Mouse (Mus musculus) spleen, postnatal 14 days (tissue): ENCODE results near the gene Stard13.

Source experiments
- DNase-seq, 2 experiments: peaks; one replicate each; pipeline ENCODE4 v3.0.0; 2021 to 2022; ENCODE audit warnings: low spot score in 2 of 2

The Stard13 gene

DNA sequence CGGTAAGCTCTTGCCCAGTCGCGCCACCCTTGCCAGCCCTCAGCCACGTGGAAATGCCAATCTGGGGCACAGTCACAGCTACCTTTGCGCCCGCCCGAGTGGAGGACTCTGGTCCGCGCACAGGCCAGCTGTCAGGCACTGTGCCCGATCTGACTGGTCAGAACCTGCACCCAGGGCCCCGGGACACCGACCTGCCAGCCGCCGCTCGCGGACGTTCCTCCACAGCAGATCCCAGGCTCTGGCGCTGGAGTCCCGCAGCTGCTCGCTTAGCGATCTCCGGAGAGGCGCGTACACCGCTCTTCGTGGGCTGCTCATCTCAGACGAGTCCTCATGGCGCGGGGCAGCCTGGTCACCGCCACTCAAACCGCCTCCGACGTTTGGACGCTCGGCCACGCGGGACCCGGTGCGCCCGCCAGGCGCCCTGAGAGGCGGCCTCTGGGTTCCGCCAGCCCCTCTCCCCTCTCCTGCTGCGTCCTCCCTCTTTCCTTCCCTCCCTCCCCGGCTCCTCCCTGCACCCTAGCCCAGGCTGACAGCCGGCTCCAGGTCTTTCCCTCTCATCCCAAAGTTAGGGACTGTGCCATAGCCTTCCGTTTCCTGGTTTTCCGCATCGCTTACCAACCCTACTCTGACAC is at the start of gene Stard13:
TSS of gene Stard13 (minus strand) at position 437 of the 632 bp plus-strand sequence.
- DNase-seq: no peak

DNA sequence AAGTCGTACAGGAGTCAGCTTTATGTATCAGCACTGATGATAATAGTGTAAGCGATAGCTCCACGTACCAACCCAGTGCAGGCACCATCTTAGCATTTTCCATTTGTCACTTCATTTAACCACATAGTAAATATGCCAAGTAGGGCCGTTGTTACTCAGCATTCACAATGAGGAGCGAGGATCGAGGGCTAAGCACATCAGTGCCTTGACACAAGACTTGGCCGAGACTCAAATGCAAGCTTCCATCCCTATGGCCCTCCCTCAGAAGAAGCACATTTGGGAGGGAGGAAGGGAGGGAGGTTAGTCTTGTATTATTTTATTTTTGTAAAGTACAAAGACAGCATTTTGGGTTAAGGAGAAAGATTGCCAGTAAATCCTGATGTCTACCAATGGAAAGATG is 45.9 kb upstream of the Stard13 start:
- no peak for DNase-seq

DNA sequence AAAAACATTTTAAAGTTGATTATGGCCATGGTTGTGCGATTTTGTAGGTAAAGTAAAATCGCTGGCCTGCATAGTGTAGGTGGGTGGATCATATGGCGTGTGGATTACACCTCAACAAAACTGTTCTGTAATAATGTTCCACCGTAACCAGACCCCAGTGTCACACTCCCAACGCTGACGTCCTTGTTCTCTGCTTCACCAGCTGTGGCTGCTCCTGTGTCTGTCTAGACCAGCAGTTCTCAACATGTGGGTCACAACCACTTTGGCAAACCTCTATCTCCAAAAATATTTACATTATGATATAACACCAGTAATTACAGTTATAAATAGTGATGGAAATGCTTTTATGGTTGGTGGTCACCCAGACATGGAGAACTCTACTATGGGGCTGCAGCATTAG is 44.3 kb upstream of the Stard13 start:
- no peak for DNase-seq

DNA sequence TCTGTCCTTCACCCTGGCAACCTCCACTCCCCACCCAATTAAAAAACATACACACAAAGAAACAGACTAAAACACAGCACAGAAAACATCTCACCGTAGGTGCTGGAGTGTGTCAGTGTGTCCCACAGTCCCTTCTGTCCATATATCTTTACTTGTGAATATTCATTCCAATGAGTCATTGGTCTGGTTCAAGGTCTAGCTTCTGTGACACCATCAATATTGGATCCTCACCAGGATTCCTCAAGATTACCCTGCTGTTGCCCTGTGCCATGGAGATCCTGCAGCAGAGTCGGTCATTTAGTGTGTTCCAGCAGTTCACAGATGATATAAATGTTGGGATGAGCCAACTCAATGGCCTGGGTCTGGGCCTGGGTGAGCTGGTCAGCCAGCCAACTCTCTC is 42.4 kb upstream of the Stard13 start:
- DNase-seq: no peak

DNA sequence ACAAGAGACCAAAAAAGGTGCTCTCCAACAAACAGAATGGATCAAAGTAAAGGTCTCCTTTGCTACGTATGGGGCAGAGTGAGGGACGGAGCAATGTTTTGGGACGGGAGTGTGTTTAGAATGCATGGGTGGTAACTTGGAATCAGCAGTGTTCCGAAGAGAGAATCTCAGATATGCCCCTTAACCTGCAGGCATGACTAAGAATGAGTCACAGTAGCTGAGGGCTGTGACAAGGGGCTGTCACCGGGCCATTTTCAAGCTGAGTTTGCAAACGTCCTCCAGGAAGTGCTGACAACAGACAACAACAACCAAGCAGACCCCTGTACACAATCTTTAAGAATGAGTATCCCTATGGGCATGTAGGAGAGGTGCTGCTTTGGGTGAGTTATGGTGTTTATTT is 40.6 kb upstream of the Stard13 start:
- no peak for DNase-seq

DNA sequence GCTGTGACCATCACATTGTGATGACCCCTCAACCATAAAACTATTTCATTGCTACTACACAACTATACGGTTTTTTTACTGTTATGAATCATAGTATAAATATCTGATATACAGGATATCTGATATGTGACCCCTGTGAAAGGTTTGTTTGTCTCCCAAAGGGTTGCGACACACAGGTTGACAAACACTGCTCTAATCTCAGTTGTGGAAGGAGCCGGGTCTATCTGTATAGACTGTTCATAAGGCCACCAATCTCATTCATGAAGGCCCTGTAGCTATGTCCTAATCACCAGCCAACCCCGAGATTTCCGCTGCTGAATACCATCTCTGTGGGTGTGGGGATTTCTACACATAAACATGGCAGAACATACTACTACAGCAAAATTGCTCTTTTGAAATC is 37.2 kb upstream of the Stard13 start:
- DNase-seq: no peak

DNA sequence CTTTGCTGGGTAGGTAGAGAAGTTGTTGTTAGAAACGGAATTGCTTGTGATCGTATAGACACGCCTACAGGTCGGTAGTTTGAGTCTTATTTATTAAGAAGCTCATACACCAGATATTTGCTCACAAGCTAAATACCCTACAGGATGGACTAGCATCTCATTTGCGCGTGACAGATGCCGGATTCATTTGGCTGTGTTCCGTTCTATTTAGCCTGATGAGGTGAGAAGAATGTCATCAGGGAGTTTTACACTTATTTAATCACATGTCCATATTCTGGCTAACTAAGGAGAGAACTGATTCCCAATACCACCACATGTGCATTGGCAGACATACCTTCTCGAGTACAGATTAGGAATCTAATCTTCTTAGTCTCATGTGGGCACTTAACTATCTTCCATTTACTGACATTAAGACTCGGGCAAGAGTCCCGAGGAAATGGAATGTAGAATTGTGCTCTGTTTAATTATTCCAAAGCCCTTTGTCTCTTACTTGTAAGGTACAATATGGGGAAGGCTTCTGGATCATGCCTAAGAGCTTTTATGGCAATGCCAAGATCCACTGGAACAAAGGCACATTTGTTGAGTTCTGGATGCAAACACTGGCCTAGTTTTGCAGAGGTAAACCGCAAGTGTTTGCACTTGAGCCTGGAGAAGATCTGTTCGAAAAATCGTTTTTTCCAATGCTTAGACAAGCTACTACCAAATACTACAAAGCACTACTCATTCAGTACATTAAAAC is 33.4 kb upstream of the Stard13 start:
- no peak for DNase-seq

DNA sequence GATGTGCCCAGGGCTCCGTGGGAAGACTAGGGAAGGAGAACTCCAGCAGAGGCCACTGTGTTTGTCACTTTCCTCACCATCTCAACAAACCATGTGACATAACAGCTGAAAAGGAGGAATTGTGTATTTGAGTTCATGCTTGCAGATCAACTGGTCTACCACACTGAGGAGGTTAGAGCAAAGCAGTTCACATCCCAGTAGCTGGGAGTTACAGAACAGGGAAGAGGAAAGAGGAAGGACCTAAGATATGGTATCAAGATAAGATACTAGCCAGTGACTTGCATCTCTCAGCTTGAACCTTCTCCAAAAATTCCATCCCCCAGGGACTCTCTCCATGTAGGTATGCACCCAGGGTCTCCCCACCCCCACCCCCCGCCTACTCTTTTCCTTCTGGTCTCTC is 27.9 kb upstream of the Stard13 start:
- DNase-seq: no peak

DNA sequence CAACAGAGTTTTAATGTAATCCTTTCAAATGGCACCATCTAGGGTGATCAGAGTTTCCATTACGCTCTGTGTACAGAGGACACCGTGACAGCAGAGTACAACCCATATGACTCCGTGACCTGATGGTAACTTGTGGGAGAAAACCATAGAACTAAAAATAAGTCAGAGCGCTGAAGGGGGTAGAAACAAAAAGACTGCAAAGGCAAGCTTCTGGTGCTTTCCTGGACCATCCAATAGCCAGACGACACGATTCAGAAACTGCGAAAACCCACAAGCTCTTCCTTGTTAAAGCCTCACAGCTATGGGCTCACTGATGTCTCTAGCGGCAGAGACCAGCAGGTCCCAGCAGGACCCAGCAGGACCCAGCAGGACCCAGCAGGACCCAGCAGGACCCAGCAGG is 18.6 kb upstream of the Stard13 start:
- no peak for DNase-seq

DNA sequence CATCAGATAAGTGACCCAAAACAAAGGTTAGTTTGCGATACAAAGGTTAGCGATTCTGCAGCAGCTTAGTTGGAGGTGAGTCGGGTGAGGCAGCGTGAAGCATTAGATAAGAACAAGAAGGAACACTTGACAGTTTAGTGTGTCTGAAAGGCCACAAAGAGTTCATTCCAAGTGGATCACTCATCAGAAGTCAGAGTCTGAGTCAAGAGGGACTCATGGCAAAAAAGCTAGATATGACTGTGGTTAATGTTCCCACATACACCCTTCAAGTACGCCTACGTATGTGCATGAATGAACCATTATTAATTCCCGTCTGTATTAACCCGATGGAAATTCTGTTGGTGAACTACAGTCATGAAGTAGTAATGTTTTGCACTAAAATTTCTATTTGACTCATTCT is 18.0 kb upstream of the Stard13 start:
- DNase-seq: no peak

DNA sequence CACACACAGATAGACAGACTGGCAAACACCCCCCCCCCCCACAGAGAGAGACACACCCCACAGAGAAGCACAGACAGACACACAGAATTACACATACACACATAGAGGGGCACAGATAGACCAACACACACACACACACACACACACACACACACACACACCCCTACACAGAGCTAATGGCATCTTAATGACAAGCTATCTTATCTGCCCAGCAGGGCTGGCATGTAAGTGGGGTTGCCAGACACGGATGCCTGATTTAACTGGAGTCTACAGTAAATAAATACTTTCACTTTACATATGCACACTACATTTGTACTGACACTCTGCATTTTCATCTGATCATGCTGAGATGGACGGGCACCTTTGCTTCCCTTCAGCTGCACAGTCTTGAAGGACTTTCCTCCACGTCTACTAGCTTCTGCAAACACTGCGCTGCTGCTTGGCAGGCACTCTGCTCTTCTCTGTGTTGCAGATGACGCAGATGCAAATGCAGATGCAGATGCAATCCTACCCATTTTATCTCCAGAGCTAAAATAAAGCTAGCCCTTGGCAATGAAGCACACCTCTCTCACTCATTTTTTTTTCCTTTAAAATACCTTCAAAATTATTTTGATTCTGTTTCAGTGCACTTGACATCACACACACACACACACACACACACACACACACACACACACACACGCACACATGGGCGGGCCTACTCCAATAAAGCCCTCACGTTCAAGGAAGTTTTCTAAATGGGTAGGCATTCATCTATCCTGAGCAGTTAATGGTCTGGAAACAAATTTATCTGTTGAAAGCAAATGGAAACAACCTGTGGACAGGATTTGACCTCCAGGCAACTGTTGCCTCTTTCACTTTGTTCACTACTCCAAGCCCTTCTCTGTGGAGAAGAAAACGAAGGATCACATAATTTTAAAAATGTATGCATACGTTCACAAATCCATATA is 15.3 kb upstream of the Stard13 start:
- DNase-seq: no peak

DNA sequence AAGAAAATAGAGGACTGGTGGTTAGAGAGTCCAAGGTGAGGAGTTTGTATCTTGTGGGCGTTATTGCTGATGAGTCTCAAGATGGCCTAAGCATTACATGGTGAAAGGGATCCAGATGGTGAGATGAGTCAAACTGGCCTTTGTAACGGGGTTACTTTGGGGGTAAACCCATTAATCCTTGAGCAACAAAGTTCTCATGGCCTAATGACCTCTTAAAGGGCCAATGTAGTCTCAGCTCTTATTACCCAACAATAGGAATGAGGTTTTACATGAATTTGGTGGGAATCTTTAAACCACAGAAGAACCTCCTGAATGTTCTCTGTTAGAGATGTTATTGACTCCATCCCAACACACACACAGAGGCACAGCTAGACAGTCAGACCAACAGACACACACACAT is 14.4 kb upstream of the Stard13 start:
- no peak for DNase-seq

DNA sequence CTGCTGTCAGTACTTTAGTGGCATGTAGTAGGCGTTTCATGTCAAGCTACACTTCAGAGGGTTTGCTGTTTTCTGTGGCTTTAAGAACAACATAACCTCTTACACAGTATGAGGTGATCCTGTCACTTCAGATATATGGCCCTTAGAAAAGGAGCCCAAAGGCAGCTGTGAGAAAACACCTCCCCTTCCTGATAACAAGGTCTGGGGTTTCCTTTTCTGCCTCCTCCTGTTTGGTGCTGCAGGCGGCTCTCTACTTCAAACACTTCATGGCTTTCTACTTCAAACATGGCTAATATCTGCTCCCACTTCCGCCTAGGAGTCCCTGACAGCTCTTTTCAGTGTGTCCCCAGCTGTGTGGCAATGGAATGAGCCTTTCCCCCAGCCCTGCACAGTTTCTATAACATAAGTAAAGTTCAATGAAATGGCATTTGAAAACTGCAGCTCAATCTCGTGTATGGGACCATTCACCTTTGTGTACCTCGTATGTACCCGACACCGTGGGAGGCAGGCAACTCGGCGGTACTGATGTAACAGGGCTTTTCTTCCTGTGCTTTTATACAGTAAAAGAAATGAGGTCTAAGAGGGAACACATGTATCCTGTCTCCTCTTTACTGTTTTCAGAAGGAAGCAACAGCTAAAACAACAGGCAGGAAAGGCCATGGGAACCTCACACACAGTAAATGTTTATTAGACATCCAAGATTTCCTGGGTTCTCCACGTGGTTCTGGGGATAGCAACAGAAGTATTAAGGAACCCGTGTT is 13.7 kb upstream of the Stard13 start:
- DNase-seq: no peak

DNA sequence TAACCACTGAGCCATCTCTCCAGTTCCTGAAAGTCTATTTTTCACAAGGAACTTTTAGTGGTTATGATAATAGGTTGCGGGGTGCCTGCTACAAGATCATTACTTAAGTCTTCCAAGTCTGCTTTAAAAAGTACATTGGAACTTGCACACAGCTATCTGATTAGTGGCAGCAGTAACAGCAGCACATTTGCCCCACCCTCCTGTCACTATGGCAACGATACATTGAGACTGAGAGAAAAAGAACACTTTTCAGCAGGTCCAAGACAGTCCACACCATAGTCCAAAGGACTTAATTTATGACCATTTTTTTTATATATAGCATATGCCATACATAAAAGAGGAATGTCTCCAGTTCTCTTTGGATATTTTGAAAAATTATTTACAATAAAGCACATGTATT is 12.7 kb upstream of the Stard13 start:
- DNase-seq: no peak

DNA sequence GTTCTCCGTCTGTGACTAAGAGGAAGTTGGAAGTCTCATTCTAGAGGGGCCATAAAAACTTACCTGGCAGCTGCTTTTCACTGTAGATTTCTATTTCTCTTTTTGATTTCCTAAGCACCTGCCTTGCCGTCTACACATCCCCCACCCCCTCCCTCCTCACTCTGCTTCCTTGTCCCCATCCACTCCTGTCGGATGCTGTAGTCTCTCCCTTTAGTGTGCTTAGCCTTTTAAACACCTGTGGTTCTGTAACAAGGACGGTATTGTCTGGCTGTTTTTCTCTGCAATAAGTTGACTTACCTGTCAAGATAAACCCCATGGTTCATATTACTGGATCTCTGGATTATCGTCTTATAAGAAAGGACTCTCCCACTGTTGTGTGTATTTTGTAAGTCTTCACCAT is 11.9 kb upstream of the Stard13 start:
- no peak for DNase-seq

DNA sequence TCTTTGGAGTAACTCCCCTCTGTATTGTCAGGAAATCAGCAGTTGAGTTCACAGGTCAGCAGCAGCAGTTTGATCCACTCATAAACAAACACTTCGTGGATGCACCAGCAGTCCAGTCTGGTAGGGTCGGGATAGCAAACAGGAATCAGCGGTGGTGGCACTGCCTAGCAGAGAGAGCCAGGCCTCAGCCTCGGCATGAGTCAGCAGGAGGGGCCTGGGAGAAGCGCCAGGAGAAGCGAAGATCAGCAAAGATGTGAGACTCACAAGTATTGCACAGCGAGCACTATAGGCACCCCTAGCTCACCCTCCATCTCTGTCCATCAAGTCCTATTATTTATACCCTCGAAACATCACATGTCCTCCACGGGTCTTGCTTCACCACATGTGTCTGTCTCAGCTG is 5.1 kb upstream of the Stard13 start:
- no peak for DNase-seq

DNA sequence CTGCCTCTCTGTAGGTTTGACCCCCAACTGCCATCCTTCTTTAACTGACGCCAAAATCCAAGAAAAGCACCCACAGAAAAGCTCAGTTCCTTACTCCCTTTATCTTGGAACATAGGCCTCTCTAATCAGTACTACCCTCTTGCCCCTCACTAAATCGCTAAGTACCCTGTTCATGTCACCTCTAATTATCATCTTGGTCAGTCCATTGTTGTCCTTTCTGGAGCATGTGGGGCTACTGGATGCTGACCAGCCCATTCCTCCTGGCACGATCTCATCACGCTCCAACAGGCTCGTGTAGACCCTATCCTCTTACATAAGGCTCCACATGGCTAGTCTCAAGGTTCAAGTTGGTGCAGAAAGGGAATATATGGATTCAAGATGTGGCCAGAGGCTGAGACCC is 2.8 kb upstream of the Stard13 start:
- DNase-seq: no peak

DNA sequence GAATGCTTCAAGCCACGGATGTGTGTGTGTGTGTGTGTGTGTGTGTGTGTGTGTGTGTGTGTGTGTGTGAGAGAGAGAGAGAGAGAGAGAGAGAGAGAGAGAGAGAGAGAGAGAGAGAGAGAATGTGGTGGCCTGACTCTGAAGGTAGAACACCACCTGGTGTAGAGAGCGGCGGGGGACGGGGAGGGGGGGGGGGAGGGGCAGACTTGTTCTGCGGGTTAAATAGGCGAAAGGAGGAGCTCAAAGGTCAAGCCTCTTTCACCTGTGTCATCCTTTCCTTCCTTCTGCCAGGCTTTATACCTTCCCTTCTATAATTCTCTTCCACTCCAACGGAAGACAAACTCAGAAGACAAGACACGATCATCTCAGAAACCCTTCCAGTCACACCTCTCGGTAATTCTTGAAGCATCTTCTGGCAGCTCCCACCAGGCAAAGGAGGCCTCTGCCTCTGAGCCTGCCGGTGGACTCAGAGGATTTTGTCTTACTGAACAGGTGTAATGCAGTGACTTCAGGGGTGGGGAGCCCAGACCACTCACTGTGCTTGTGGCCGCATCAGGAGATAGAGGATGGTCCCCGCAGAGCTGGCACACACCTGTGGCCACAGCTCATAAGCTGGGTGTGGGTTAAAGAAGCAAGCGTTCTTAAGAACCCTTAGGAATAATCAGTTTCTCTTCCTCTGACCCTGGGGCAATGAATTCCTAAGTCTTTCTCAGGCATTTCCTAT is 898 bp downstream of the Stard13 start:
- no peak for DNase-seq

DNA sequence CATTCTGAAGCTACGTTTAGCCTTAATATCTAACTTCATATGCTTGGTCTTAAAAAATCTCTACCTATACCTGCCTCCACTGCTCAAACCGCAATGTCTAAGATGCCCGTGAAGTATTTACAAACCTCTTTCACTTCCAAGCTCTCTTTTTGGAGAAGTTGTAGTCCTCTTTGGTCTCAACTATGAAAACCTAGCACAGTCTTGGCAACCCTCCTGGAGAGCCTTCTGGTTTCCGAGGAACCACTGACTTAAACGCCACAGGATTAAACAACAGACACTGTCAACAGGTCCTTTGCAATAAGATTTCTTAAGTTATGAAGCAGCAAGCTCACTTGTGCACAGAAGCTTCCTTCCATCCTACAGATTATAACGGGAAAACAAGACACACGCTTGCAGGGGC is 1.8 kb downstream of the Stard13 start:
- DNase-seq: no peak

DNA sequence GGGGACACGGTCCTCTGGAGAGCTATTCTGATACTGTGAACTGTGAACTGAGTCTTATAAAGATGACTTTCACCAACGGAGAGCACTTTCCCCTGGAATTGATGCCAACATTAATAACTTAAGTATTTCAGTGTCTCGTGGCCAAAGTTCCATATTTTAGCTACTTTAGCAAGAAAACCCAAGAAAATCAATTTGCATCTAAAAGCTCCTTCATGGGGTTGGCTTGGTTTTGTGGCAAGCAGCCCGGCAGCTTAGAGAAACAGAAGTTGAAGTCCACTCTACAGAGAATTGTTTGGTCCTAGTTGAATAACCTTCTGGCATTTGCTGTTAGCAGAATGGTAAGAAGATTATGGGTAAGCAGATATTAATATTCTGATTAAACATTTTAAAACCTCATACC is 2.2 kb downstream of the Stard13 start:
- no peak for DNase-seq

DNA sequence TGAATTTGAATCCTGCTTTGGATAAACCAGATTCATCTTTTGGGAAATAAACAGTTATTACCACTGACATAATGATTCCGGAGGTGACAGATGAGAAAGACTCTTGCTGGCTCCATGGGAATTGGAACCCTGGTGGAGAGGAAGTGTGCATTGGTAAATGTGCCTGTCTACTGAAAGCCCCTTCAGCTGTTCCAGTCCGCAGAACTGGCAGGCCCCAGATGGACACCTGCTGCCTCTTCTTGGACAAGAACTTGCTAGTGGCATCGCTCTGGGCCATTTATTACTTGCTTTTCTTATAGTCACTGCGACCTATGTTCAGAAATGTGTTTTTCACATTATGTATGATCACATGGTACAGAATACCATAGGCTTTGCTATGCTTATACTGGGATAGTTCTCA is 3.2 kb downstream of the Stard13 start:
- no peak for DNase-seq
